Mouse (Mus musculus) liver, embryonic 14.5 days (tissue): ENCODE measurements at regions not wholly inside any gene's neighbourhood (a gene's known extent, or its start where the extent isn't known, plus 50 kb on each side); places are given as distances from the start of the nearest gene placed in this dataset.
"Not testable (repeated sequence)": the region's sequence is repeated elsewhere in the genome, so short reads cannot be mapped to it uniquely, and the experiment has no call there.

Experiments used
- CTCF ChIP-seq: IDR thresholded peaks from 2 replicates; pipeline ENCODE4 v1.5.1; 2016; ENCODE audit warnings: antibody characterized with exemption, low read depth, control low read depth
- EP300 ChIP-seq: IDR thresholded peaks from 2 replicates; pipeline ENCODE4 v1.6.1; 2016; ENCODE audit warnings: antibody characterized with exemption, low read depth

DNA sequence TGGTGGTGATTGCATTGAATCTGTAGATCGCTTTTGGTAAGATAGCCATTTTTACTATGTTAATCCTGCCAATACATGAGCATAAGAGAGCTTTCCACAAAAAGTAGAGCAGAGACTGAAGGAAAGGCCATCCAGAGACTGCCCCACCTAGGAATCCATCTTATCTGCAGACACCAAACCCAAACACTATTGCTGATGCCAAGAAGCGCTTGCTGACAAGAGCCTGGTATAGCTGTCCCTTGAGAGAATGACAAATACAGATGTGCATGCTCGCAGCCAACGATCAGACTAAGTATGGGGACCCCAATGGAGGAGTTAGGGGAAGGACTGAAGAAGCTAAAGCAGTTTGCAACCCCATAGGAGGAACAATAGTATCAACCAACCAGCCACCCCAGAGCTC is 51.7 kb upstream of the Rabgap1l start:
- not testable (repeated sequence) for TF ChIP-seq CTCF
- peak; percentile 69 for TF ChIP-seq EP300
